Mouse (Mus musculus) embryonic fibroblast, embryonic 13.5 days (primary cell): Measurements from ENCODE around the gene 4930415O20Rik.

Source experiments
- CTCF ChIP-seq: IDR thresholded peaks from 2 replicates; pipeline ENCODE4 v1.5.1; 2011; ENCODE audit warnings: mild to moderate bottlenecking, control low read depth, low read length, moderate library complexity, borderline replicate concordance; ENCODE audit not compliant: insufficient read depth
- POLR2A ChIP-seq: IDR thresholded peaks from 2 replicates; pipeline ENCODE4 v1.6.1; 2011; ENCODE audit warnings: low read depth, mild to moderate bottlenecking, control low read depth, low read length, moderate library complexity

DNA sequence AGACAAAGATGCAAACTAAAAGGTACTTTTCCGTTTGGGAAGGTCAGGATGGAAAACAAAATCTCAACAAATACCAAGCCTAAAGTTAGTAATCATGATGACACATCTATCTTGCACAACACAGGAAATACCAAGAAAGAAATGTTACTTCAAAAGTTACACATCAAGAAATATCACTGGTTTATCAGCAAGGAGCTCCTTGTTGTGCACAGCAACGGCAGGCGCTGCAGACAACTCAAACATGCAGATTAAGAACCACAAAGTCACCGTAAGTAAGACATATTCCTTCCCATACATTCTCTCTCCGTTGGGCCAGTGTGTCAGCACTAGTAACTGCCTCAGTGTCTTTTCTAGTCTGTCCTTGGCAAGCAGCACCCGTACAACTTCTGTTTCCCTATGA lies 29.7 kb upstream of the 4930415O20Rik start:
- no peak for TF ChIP-seq CTCF
- TF ChIP-seq POLR2A, result no peak
